Mouse (Mus musculus): Measurements from ENCODE around the gene Dnaja3.
A peak's percentile ranks its signal among the peaks of the same experiment; 100 is the strongest.
"Not testable (repeated sequence)": the region's sequence is repeated elsewhere in the genome, so short reads cannot be mapped to it uniquely, and the experiment has no call there.

Gene Dnaja3

DNA sequence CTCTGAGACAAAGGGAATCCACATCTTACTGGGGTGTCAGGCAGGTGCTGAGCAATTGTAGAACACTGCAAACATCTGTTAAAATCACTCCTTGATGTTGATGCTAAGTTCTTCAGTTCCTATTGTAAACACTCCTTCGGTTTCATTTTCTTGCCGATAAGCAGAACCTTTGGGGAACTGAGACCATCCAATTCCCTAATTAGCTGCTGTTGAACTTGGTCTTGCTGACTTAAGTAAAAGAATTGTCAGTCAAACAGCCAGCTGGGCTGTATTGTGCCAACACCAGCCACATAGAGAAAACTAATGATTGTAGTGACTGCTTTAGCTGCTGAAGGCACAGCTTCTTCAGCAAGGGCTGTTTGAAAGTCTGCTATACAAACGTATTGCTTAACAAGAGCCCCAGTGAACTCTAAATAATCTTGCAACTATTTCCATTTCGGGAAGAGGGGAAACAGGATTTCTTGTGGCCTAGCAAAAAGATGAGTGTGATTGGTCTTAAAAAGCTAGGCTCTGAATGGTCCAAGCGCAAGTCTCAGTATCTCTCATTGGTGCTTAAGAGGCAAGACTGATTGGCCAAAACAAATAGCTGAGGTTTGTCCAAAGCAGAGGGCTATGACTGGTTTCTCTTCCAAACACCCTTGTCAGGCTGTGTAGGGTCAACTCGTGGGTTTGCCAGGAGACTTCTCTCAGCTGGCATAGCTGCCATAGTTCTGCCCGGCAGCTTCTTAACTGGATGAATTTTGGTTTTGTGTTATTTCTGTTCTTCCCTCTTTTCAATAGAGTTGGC, 82.5 kb downstream of the Dnaja3 start:
- no peak for DNase-seq (ENCODE audit: low spot score in 2 of 2)

GRCm38 (mm10) chr16:4722915-4723209, 83.1 kb downstream of the Dnaja3 start:
- no peak for DNase-seq (ENCODE audit: low spot score in 2 of 2)

- no peak for DNase-seq (ENCODE audit: low spot score in 2 of 2)
Measured at GRCm38 (mm10) chr16:4725266-4725665, 85.5 kb downstream of the Dnaja3 start.

GRCm38 (mm10) chr16:4725780-4726527, 86.2 kb downstream of the Dnaja3 start, which contains the start of gene Hmox2:
TSS of gene Hmox2 (plus strand) at chr16:4726361.
- DNase-seq (ENCODE audit: low spot score in 2 of 2) = peak; percentile 75 to 92

GRCm38 (mm10) chr16:4726528-4727128, 86.8 kb downstream of the Dnaja3 start:
- DNase-seq (ENCODE audit: low spot score in 2 of 2) = peak in 1 of 2 experiments; percentile 31

GRCm38 (mm10) chr16:4727526-4727925, 87.7 kb downstream of the Dnaja3 start:
- DNase-seq (ENCODE audit: low spot score in 2 of 2) = no peak

DNA sequence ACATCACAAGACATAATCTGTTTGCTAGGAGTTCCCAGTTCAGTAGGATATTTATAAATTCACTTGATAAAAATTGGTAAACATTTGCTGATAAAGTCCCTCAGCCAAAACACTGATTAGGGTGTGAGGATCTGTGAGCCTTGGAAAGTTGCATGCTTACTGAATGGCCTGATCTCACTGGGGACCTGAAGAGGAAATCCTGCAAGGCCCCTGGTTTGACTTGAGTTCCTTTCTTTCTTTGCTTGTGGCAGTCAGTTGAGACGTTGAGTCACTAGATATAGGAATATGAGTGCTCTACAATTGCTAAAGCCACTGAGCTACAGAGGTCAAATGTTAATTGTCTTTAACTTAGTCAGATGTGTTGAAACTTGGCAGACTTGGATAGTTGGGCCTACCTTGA, 88.2 kb downstream of the Dnaja3 start:
- no peak for DNase-seq (ENCODE audit: low spot score in 2 of 2)

DNA sequence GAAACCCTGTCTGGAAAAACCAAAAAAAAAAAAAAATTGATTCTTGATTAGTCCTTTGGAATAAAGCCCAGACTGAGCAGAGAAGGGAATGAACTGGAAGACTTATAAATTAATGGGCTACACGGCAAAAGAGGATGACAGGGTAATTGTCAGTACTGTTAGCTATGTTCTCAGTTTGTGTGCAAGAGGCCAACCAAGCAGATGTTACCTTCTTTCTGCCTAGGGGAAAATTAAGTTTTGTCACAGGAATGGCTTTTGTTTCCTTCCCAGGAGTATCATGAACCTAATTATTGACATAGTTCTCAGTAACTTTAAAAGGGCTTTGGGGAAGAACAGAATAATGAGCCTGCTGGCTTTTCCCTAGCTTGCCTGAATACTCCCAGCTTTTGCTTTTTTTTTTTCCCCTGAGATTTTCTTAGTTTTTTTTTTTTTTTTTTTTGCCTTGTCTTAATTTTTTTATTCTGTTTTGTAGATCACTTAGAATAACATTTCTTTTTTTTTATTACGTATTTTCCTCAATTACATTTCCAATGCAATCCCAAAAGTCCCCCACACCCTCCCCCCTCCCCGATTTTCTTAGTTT, 91.1 kb downstream of the Dnaja3 start:
- no peak for DNase-seq (ENCODE audit: low spot score in 2 of 2)

- DNase-seq (ENCODE audit: low spot score in 2 of 2) = no peak
Measured at GRCm38 (mm10) chr16:4736262-4736661, 96.5 kb downstream of the Dnaja3 start.

DNA sequence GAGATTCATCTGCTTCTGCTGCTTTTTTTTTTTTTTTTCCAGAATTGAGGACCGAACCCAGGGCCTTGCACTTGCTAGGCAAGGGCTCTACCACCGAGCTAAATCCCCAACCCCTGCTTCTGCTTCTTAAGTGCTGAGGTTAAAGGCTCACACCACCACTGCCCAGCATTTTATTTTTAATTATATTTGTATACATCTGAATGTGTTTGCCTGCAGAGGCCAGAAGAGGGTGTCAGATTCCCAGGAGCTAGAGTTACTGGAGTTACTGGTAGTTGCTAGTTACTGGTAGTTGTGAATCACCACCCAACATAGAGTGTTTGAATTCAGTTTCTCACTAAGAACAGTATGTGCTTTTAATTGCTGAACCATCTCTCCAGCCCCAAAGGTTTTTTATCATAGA, 100.2 kb downstream of the Dnaja3 start:
- no peak for DNase-seq (ENCODE audit: low spot score in 2 of 2)

- no peak for DNase-seq (ENCODE audit: low spot score in 2 of 2)
Measured at GRCm38 (mm10) chr16:4742186-4742585, 102.4 kb downstream of the Dnaja3 start.

GRCm38 (mm10) chr16:4752155-4752554, 112.4 kb downstream of the Dnaja3 start:
- DNase-seq (ENCODE audit: low spot score in 2 of 2) = no peak

GRCm38 (mm10) chr16:4754045-4754444, 114.3 kb downstream of the Dnaja3 start:
- DNase-seq (ENCODE audit: low spot score in 2 of 2) = no peak

DNA sequence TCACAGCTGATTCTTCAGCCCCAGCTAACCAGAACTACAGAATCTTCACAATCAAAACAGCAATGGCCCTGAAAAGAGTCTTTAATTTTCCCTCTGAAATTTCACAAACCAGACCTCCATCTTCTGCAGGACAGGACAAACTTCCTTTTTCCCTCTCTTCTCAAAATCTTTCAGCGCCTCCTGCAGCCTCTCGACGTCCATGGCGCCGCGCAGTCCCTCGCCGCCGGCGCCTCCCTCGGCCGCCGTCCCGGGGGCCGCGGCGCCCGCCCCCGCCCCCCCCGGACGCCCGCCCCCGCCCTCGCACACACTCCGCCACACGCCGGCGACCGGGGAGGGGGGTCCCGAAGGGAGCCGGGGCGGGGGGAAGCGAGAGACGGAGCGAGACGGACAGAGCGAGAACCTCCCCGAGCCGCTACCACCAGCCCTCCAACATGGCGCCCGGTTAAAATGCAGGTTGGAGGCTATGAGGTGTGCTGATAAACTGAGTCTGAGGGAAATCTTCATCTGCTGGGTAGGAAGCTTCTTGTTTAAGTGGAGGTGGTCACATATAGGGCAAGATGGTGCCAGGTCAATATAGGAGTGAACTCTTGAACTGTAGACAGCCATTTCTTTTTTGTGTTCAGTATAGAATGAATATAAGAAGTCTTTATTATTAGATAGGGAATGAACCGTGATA, 117.0 kb downstream of the Dnaja3 start:
- DNase-seq (ENCODE audit: low spot score in 2 of 2) = not testable (repeated sequence)
